Mouse (Mus musculus): ENCODE results near the gene Zfp219. TPM values are rescaled to one million over a fixed set of nuclear protein-coding genes. Genes with fewer than 3 reads are reported as not detected.
A peak's percentile ranks its signal among the peaks of the same experiment; 100 is the strongest.

Zfp219 gene
- total RNA-seq, 2 experiments from 2014 or later, result 9.7 to 12.4 TPM

DNA sequence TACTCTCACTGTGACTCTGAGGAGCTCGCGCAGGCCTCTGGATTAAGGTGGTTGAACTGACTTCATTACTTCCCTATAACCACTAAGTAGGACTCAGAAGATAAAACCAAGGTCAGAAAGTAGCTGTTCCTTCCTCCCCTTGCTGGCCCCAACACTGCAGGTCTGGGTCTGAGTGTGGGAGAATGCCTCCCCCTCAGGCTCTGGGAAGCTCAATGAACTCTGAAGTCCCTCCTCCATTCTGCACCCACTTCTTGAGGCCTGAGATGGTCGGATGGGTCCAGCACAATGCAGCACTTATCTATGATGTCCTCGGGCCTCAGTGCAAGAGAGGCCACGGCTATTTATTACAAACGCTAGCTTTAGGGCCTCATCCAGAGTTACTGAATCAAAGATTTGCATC lies 14.9 kb downstream of the Zfp219 start:
- intact Hi-C loops (cut with DNase I), result no loop called here

DNA sequence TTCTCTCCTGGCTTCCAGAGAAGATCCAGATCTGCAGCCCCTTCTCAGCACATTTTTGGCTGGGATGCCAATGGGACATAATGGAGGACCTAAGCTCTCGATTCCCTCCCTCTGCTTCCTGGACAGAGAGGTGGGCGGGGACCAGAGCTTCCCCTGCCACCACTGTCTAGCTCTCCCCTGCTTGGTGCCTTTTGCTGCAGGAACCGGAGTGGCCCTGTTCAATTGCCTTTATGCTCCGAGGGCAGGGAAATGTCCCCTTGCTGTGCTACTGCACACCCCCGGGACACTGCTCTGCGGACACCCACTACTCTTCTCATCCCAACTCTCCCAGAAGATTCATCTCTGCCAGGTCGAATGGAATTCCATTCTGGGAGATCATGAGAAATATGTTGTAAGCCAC lies 15.4 kb downstream of the Zfp219 start:
- no peak for DNase-seq
- intact Hi-C loops (cut with DNase I), result no loop called here

More for the DNA sequence above, 14.9 kb downstream of the Zfp219 start:
- no peak for DNase-seq

DNA sequence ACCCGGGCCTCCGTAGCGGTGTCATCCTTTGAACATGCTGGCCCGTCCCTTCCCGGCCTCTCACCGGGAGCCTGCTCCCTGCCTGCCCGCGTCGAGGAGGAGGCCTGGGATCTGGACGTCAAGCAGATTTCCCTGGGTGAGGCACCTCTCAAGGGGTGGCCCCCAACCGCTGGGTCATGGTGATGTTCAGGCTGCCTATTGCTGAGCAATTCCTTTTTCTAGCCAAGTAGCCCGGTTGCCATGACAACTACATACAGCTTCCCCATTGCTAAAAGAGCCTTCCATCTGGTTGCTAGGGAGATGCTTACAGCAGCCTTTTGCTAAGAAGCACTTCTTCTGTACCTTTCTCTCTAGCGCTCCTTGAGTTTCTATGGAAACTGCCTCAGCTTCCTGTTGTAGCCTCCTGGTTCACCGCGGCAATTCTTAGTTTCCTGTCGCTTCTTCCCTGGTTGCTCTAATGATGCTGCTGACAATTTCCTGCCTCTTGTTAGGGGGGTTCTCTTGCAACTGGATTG lies 16.5 kb downstream of the Zfp219 start:
- intact Hi-C loops (cut with DNase I), result no loop called here
- DNase-seq, result no peak

DNA sequence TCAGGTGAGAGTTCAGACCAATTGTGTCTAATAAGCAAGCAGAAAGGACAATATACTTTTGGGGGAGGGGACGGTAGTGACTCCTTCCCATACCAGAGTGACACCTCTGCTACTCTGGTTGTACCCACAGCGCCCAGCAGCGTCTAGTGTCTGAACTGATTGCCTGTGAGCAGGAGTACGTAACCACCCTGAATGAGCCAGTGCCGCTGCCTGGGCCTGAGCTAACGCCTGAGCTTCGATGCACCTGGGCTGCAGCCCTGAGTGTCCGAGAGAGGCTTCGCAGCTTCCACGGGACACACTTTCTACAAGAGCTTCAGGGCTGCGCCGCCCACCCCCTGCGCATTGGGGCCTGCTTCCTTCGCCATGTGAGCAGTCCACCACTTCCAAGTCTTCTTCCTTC lies 23.1 kb downstream of the Zfp219 start:
- intact Hi-C loops (cut with DNase I), result loop anchor here (5.0 kb wide), 1 partner anchor 60 kb away; no protein-coding TSS in a partner anchor
- no peak for DNase-seq

DNA sequence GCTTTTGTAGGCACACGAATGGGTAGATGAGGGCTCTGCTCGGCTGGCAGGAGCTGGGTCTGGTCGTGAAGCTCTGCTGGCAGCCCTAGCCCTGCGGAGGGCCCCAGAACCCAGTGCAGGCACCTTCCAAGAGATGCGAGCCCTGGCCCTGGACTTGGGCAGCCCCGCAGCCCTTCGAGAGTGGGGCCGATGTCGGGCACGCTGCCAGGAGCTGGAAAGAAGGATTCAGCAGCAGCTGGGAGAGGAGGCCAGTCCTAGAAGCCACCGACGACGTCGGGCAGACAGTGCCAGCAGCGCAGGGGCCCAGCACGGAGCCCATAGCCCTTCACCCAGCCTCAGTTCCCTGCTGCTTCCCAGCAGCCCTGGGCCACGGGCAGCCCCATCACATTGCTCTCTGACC lies 23.7 kb downstream of the Zfp219 start:
- DNase-seq, result no peak
- intact Hi-C loops (cut with DNase I), result loop anchor here (5.0 kb wide), 1 partner anchor 60 kb away; no protein-coding TSS in a partner anchor

DNA sequence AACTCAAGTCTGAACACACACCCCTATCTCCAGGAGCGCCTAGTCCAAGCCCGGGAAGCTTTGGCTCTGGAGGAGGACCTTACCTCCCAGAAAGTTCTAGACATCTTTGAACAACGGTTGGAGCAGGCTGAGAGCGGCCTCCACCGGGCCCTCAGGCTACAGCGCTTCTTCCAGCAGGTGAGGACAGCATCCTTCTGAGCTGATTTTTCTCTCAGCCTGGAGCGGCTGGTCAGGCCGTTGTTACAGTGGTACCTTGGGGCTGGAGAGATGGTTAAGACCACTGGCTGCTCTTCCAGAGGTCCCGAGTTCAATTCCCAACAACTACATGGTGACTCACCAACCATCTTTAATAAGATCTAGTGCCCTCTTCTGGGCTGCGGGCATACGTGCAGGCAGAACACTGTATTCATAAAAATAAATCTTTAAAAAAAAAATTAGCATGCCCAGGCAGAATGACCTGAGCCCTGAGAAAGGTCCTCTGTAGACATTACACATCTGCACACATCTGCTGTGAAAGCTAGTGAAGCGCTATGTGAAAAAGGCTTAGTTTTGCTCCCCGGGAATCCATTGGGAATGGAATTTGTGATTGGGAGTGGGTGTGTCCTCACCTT lies 24.2 kb downstream of the Zfp219 start:
- DNase-seq, result no peak
- intact Hi-C loops (cut with DNase I), result loop anchor here (5.0 kb wide), 1 partner anchor 59 kb away; no protein-coding TSS in a partner anchor

DNA sequence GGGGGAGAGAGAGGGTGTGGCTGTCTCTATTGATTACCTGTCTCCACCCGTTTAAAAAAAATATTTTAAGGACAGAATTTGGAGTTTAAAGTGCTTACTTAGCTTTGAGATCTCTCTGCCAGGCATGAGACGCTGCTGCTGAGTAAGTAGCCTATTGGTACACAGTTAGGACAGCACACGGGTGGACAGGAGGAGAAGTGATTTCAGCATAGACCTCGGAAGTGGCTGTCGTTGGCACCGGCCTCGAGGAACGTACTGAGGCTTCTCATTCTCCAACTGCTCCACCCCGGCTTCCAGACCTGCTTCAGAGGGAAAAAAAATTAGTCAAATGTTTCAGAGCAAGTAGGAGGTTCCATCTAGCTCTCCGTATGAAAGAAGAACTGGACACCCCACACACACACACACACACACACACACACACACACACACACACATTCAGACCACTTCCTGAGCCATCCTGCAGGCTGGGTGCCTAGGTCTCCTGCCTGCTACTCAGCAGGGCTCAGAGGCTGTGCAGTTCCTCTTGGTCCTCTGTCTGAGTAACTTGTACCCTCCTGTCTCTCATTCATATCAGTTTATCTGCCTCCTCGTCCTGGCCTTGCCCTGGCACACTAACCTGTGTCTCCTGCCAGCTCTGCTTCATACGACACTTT lies 25.2 kb downstream of the Zfp219 start:
- DNase-seq, result no peak
- intact Hi-C loops (cut with DNase I), result loop anchor here (5.0 kb wide), 1 partner anchor 58 kb away; no protein-coding TSS in a partner anchor

DNA sequence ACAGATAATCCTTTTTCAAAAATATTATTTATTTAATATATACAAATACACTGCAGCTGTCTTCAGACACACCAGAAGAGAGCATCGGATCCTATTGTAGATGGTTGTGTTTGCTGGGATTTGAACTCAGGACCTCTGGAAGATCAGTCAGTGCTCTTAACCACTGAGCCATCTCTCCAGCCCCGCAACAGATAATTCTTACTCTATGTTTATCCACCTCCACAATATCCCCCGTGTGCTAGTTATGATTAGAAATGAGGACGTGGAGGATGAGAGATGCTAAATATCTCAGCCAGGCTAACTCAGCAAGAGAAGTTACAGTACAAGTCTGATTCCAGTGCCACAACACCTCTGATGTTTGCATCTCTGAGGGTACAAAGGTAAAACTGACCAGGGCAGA lies 26.1 kb downstream of the Zfp219 start:
- intact Hi-C loops (cut with DNase I), result no loop called here
- DNase-seq, result no peak

DNA sequence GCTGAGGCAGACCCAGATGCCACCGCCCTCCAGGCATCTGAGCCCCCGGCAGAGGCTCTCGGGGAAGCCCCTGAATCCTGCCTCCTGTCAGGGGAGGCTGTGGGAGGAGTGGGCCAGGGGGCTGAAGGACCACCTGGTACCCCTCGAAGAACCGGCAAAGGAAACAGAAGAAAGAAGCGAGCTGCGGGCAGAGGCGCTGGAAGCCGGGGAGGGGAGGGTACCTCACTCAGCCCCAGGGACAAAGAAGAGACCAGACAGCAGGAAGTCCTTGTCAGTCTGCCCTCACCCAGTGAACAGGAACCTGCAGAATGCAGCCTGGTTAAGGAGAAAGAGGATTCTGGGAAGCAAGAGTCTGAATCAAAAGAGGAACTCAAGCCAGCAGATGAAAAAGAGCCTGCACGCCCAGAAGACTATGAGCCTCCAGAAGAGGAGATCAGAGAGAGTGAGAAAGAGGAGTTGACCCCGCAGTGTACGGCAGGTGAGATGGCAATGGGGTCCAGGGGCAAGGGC lies 31.0 kb downstream of the Zfp219 start:
- intact Hi-C loops (cut with DNase I), result no loop called here
- no peak for DNase-seq

DNA sequence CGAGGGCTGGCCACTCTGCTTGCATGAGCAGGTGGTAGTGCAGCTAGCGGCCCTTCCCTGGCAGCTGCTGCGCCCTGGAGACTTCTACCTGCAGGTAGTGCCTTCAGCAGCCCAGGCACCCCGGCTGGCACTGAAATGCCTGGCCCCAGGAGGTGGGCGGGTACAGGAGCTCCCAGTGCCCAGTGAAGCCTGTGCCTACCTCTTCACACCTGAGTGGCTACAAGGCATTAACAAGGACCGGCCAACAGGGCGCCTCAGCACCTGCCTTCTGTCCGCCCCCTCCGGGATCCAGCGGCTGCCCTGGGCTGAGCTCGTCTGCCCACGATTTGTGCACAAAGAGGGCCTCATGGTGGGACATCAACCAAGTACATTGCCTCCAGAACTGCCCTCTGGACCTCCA lies 31.8 kb downstream of the Zfp219 start:
- intact Hi-C loops (cut with DNase I), result no loop called here
- no peak for DNase-seq

DNA sequence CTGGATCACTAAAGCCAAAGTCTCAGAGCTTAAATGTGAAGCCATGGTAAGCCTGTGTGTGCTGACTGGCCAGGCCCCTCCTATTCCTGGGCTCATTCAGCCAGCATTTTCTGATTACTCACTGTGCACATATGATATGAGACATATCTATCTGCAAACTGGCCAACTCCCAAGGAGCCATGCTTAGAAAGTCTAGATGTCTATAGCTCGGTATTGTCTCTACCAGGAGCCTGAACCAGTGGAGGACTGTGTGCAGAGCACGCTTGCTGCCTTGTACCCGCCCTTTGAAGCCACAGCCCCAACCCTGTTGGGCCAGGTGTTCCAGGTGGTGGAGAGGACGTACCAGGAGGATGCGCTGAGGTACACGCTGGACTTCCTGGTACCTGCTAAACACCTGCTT lies 33.4 kb downstream of the Zfp219 start:
- intact Hi-C loops (cut with DNase I), result no loop called here
- no peak for DNase-seq

DNA sequence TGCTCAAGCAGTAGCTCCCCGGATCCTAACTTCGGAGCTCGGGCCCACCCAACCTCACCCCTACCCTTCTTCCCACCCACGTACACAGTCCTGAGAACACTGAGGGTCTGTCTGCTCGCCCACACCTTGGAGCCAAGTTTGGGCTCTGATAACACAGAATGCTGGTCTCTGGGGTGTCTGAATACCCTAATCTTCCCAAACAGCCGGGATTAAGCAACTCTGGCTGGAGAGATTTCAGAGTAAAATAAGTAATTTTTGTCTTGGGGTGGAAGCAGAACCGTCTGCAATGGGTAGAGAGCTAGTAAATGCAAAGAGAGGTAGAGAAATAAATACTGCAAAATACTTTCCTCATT lies 34.4 kb downstream of the Zfp219 start:
- no peak for DNase-seq
- intact Hi-C loops (cut with DNase I), result no loop called here

DNA sequence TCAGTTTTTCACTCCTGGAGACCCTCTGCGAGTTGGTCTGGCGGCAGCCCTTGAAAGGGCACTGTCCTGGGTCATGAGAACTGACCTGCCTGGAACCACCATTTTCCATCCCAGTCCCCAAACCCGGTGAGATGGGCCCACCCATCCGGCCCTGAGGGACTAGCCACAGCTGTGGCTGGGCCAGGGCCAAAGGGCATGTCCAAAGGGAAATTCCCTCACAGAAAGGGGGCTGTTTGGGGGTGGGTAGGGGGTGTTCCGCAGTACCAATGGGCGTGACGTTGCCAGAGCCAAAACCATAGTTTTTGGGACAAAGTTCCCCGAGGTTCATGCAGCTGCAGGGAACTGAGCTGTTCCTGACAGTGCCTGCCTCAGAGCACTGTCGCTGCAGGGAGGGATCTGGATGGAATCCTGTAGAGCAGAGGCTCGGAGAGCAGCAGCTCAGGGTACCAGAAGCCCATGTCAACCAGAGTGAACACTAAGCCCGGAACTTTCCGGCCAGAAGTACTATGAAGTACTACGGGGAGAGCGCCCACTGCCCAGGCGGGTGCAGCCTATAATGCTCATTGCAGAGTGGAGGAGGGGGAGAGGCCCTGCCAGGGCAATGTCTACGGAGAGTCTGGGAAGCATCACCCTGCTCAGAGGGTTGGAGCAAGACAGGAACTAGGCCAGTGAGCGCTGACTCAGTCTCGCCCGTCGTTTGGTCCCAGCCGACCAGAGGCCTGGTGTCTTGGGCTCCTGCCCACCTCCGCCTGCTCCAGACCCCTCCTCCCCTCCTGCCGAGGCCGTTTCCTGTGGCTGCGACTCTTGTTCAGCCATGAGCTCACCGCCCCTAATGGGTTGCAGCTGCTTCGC lies 35.0 kb downstream of the Zfp219 start:
- DNase-seq, result peak; percentile 79 to 86
- intact Hi-C loops (cut with DNase I), result no loop called here

DNA sequence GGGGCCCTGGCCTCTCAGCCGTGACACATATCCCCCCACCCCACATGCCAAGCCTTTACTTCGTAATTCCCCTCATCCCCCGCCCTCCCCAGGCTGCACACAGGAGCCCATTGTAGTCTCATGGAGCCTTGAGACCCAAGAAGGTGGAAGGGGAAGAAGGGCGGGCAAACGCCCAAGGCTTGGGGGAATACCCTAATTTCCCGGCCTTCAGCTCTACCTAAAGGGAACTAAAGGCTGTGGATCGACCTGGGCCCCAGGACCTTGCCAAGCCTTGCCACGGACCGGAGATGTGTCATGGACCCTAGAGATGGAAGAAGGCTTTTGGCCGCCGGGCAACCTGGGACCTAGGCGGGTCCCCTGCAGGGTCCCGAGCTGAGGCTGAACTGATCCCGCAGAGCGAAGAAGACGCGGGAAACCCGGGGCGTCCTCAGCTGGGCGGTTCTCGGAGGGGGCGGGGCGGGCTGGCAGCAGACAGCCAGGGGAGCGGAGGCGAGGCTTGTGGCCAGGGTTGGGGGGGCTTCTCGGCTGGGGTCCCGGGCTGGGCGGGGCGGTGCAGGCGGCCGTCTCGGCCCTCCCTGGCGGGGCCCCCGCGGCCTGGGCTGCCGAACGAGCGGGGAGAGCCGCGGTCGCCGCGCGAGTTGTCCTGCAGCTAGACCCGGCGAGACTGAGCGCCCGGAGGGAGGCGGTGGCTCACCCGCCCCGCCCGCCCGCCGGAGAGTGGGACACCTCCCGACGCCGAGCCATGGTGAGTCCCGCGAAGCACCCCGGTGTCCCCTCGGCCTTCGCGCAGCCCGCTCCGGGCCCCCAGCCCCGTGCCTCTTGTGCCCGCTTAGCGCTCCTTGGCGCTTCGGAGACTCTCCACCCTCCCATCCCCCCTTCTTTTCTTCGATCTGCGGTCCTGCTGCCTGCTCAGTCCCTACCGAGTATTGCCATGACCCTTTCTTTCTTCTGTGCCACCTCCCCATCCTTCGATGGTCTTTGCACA lies 36.0 kb downstream of the Zfp219 start, which contains the start of gene Arhgef40:
Gene Arhgef40, plus strand, starts transcription at position 473 of the 985 bp plus-strand sequence.
- peak; percentile 69 to 75 for DNase-seq
- intact Hi-C loops (cut with DNase I), result no loop called here

DNA sequence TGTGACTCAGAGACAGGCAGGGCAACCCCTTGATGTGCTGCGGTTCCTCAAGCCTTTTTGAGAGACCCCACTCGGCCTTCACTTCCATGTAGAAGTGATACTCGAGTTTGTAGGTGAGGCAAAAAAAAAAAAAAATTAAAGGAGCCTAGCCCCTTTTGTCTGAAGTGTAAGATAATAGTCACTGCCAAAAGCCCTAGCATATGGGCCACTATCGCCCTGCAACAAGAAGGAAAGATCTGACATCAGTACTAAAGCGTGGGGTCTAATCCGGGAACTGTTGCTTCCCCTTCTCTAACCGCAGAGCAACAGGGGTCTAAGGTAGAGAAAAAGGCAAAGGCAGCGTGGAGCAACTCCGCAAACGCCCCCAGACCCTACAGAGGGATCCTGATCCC lies 36.7 kb downstream of the Zfp219 start:
- DNase-seq, result no peak
- intact Hi-C loops (cut with DNase I), result no loop called here

DNA sequence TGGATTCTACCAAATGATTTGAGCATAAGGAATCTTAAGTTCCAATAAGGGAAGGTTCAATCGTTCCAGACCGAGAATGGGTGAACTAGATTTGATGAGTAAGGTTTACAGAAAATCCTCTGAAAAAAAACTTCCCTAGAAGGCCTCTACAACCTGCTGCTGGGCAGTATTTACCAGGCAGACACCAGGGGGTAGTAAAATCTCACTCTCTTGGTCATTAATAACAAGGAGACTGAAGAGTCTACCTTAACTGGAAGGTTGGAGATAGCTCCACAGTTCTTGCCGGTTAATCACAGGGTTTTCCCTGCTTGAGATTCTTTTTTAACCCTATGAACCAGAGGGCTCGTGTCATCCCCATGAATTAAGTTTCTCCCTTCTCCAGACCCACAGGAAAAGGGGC lies 37.3 kb downstream of the Zfp219 start:
- intact Hi-C loops (cut with DNase I), result no loop called here
- DNase-seq, result no peak

DNA sequence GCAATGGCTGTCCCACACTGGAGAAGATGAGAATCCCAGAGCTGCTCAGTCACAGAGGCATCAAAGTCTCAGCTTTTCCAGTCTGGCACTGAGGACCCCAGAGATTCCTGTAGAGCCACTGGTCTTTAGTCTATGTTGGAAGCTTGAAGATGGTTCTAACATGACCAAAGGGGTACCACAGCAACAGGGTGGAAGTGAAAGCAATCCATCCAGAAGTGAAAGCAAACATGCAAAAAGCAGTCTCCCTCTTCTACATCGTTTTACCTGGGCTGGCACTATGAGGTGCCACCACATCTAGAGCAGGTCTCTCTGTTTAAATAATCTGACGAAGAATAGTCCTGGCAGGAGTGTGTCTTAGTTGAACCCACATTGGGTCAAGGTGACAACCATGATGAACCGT lies 41.3 kb downstream of the Zfp219 start:
- DNase-seq, result no peak
- intact Hi-C loops (cut with DNase I), result no loop called here

DNA sequence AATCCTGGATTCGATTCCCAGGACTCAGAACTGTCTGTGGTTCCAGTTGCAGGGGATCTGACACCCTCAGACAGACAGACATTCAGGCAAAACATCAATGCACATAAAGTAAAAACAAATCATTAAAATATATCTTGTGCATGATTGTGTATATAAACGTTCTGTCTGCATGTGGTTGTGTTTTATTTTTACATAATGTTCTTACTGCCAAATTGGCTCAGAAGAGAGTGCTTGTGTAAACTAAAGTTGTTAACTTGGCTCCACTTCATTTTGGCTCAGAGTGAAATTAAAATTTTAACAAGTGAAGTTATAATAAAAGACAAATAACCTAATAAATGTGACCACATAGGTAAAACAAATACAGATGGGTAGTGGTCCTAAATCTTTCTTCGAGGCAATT lies 53.1 kb downstream of the Zfp219 start:
- no peak for DNase-seq
- intact Hi-C loops (cut with DNase I), result no loop called here

DNA sequence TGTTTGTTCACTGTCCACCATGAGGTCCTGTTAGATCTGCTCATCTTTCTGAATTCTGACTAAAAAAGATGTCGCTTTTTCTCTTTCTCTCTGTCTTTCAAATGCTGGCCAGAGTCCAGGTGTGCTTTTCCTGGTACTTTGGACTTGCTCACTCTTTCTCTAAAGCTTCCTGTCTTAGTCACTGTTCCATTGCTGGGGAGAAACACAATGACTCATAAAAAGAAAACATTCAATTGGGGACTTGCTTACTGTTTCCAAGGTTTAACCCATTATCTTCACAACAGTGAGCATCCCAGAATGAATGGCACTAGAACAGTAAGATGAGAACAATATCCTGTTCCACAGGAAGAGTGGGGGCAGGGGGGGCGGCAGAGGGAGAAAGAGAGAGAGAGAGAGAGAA lies 60.2 kb downstream of the Zfp219 start:
- intact Hi-C loops (cut with DNase I), result no loop called here
- DNase-seq, result no peak
